Mouse (Mus musculus): ENCODE results near the gene P3h1.

GRCm38 (mm10) chr4:119189392-119189791 is 43.3 kb upstream of the P3h1 start:
- TF ChIP-seq POLR2A (IDR thresholded peaks at IDR 0.05; ENCODE audit: insufficient read depth, low read depth, low read length) (no peak), CTCF (IDR thresholded peaks at IDR 0.05) (no peak)

Measured in heart, adult 2 months (tissue).